7 mouse cellular contexts compared by ENCODE assay signal in the genomic region with DNA sequence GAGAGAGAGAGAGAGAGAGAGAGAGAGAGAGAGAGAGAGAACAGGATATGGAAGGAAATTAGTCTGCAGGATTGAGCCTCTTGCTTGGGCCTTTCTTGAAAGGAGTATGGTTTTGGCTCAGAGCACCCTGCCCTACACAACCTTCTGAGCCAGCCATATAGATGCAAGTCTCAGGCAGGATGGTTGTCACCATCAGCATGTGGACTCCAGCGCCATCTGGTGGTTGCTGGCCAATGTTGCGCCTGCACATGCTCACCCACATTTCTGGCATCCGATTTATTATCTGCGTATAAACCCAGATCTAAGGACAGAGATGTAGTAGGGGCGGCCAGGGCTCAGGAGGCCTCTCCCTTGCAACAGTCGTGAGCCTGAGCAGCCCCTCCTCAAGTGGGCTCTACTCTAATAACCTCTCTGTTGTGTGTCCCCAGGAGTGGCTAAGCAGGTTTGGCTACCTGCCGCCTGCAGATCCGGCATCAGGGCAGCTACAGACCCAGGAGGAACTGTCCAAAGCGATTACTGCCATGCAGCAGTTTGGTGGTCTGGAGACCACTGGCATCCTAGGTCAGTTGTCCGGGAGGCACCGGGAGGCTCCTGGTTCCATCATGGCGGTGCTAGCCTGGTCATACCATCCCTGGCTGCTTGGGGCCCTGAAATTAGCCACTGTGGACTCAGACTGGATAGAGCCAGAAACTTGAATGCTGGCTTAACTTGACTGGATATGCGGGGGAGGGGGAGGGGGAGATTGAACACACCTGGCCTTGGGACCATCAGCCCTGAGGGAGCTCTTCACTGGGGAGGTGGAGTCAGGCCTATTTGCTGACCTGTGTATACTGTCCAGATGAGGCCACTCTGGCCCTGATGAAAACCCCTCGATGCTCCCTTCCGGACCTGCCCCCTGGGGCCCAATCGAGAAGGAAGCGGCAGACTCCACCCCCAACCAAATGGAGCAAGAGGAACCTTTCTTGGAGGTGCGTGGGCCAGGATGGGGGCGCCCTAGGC. TPM values are rescaled to one million over a fixed set of nuclear protein-coding genes. Genes with fewer than 3 reads are reported as not detected.
DNase-seq lines count a peak whose midpoint lies in the region; ATAC-seq lines count a peak whose summit lies in the region.

No protein-coding gene starts in this region.

- 44% methylated on average over 19 of the region's 19 CpGs for WGBS in midbrain, embryonic 15.5 days

- no peak overlapping the region for H3K27ac ChIP-seq in midbrain, embryonic 15.5 days

- ATAC-seq in midbrain, embryonic 15.5 days (replicated peaks), result peak; percentile 67

- H3K36me3 ChIP-seq in midbrain, embryonic 15.5 days (replicated peaks), result no peaks in the 10 kb centered on the region; the same call in 1 of the 2 replicates

- no peak overlapping the region for H3K4me3 ChIP-seq in midbrain, embryonic 15.5 days

- no peaks in the 10 kb centered on the region for H3K9me3 ChIP-seq in midbrain, embryonic 15.5 days

- H3K27me3 ChIP-seq in midbrain, embryonic 15.5 days (replicated peaks), result no peaks in the 10 kb centered on the region

- 0 out of 2 replicates have a peak overlapping the region, but pooled peaks have one; percentile 10 for H3K9ac ChIP-seq in midbrain, embryonic 15.5 days

- peak; percentile 73 for DNase-seq in T-cell, adult 2 months (ENCODE audit: low spot score)
- peak; percentile 87 for DNase-seq in cerebellum, adult 9-11 months
- peak; percentile 78 for DNase-seq in gastrocnemius, adult 18-20 months (ENCODE audit: low spot score)
- peak; percentile 60 for DNase-seq in kidney, adult 11 months
- DNase-seq in left cerebral cortex, postnatal 36 days (ENCODE audit: low spot score in 2 of 2), result peak; percentile 82 to 83
- peak; percentile 50 to 81 for DNase-seq in spleen, adult 18-20 months

- H3K4me1 ChIP-seq in midbrain, embryonic 15.5 days, result peaks cover 17% of the 10 kb centered on the region

- H3K4me2 ChIP-seq in midbrain, embryonic 15.5 days, result no peak overlapping the region

- intact Hi-C loops in left cerebral cortex, postnatal 36 days (cut with DNase I), result loop anchor here (2.0 kb wide), 1 partner anchor 530 kb away; no protein-coding TSS in a partner anchor

RNA-seq across cellular contexts. Expression of gene Mmp17, which starts 10.4 kb away (rescaled TPM):
- total RNA-seq in gastrocnemius, adult 18-20 months (2021), result under 1 TPM; 0.11 to 0.14 TPM
- total RNA-seq in left cerebral cortex, postnatal 36 days (2021), result 100 to 1,000 TPM; 112 to 116 TPM
- 13.2 and 14.5 TPM in 2 replicates for polyA plus RNA-seq in midbrain, embryonic 15.5 days (2015; fragmentation: Nextera tagmentation; extraction: Ambion mirVana)

Comparison
In these comparisons a context has a peak if more than half of its experiments do, and no peak if none do; other contexts are left out.
1. RNA of gene Mmp17, which starts 10.4 kb away (total RNA-seq): 112 to 116 TPM in left cerebral cortex, postnatal 36 days; 0.11 to 0.14 TPM in gastrocnemius, adult 18-20 months; every median in the first group is over 10 times any median in the second.
2. Peak in every context shown above with its lines, with median percentiles within 50 percentile points of each other: DNase-seq.